Mouse (Mus musculus): ENCODE measurements at regions not wholly inside any gene's neighbourhood (a gene's known extent, or its start where the extent isn't known, plus 50 kb on each side); places are given as distances from the start of the nearest gene placed in this dataset.

DNA sequence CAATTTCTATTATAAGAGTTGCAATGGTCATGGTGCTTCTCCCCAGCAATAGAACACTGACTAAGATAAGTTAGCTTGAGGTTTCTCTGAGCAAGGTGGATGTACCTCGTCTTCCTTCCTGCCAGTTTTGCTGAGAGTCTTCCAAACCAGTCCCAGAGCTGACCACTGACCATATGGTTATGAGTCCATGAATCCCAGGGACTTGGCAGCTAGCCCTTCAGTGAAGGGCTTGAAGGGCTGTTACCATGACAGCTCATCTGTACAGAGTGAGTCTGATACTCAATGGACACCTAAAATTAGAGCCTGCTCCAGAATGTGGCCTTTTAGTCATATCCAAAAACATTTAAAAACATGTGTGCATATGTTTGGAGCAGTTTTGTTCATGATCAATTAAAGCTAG, 297.5 kb upstream of the Thsd7b start:
- H3K4me2 ChIP-seq (replicated peaks; ENCODE audit: low read depth, low read length, severe bottlenecking), result no peak overlapping the region
- no peaks in the 10 kb centered on the region for H3K9me3 ChIP-seq (ENCODE audit: control insufficient read depth, low read length)
- no peaks in the 10 kb centered on the region for H3K27me3 ChIP-seq (ENCODE audit: control insufficient read depth, insufficient read depth, low read length)
- H3K9ac ChIP-seq (ENCODE audit: low read depth, low read length, severe bottlenecking), result no peak overlapping the region
- H3K4me3 ChIP-seq (replicated peaks; ENCODE audit: low read length), result no peak overlapping the region
- H3K36me3 ChIP-seq (ENCODE audit: control insufficient read depth, insufficient read depth, low read length), result no peaks in the 10 kb centered on the region
- no peak for DNase-seq (ENCODE audit: low spot score)
- 71% methylated on average over 1 of the region's 1 CpGs for WGBS
- no peak for ATAC-seq (ENCODE audit: low FRiP score, low read depth)
- H3K4me1 ChIP-seq (ENCODE audit: control insufficient read depth, insufficient read depth, low read length), result no peaks in the 10 kb centered on the region
- no peak for TF ChIP-seq POLR2A (IDR thresholded peaks at IDR 0.05; ENCODE audit: borderline replicate concordance, extremely low read depth, insufficient read depth, insufficient read length)
- no peak overlapping the region for H3K27ac ChIP-seq (replicated peaks; ENCODE audit: low read depth, low read length)

DNA sequence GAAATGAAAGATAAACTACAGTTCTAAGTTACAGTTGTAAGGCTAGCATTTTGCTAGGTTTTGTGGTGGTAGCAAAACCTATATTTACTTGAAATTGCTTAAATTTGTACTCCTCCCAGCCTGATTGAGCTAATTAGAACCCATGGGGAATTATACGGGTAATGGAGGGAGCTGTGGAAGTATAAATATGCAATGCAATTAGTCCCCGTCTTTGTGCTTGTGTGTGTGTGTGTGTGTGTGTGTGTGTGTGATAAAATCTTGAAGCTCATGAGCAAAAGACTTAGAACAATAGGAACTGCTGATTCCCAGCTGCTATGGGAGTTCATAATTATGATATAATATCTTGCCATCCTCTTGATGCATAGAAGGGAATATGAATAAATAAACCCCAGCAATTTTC, 321.7 kb upstream of the Thsd7b start:
- no peaks in the 10 kb centered on the region for H3K4me1 ChIP-seq (ENCODE audit: control insufficient read depth, insufficient read depth, low read length)
- DNase-seq (ENCODE audit: low spot score), result no peak
- no peak overlapping the region for H3K4me3 ChIP-seq (replicated peaks; ENCODE audit: low read length)
- no peaks in the 10 kb centered on the region for H3K9me3 ChIP-seq (ENCODE audit: control insufficient read depth, low read length)
- ATAC-seq (ENCODE audit: low FRiP score, low read depth), result no peak
- no peak overlapping the region for H3K4me2 ChIP-seq (replicated peaks; ENCODE audit: low read depth, low read length, severe bottlenecking)
- H3K9ac ChIP-seq (ENCODE audit: low read depth, low read length, severe bottlenecking), result no peak overlapping the region
- TF ChIP-seq POLR2A (IDR thresholded peaks at IDR 0.05; ENCODE audit: borderline replicate concordance, extremely low read depth, insufficient read depth, insufficient read length), result no peak
- H3K27ac ChIP-seq (replicated peaks; ENCODE audit: low read depth, low read length), result no peak overlapping the region
- 67% methylated on average over 2 of the region's 2 CpGs for WGBS
- no peaks in the 10 kb centered on the region for H3K36me3 ChIP-seq (ENCODE audit: control insufficient read depth, insufficient read depth, low read length)
- H3K27me3 ChIP-seq (ENCODE audit: control insufficient read depth, insufficient read depth, low read length), result no peaks in the 10 kb centered on the region

DNA sequence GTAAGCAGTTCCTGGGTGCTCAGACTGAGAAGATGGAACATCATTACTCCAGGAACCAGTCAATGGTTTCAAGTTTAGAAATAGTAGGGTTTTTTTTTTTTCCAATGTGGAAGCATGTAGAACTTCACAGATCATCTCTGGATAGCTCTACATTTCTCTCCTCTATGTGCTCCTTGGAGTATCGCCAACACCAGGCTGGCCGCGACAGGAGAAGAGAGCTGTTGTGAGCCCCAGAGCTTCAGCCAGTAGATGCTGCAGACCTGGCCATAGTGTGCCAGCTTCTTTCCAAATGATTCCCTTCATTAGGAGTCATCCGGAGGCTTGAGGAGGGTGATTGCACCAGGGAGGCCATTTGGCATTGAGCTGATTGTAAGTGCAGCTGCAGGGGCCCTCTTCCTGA, 322.6 kb upstream of the Thsd7b start:
- 68% methylated on average over 4 of the region's 4 CpGs for WGBS
- no peak for ATAC-seq (ENCODE audit: low FRiP score, low read depth)
- Histone ChIP-seq H3K9me3 (ENCODE audit: control insufficient read depth, low read length) (no peaks in the 10 kb centered on the region), H3K4me2 (replicated peaks; ENCODE audit: low read depth, low read length, severe bottlenecking) (no peak overlapping the region), H3K9ac (ENCODE audit: low read depth, low read length, severe bottlenecking) (no peak overlapping the region), H3K4me1 (ENCODE audit: control insufficient read depth, insufficient read depth, low read length) (no peaks in the 10 kb centered on the region), H3K36me3 (ENCODE audit: control insufficient read depth, insufficient read depth, low read length) (no peaks in the 10 kb centered on the region), H3K27ac (replicated peaks; ENCODE audit: low read depth, low read length) (no peak overlapping the region), H3K27me3 (ENCODE audit: control insufficient read depth, insufficient read depth, low read length) (no peaks in the 10 kb centered on the region), H3K4me3 (replicated peaks; ENCODE audit: low read length) (no peak overlapping the region)
- TF ChIP-seq POLR2A (IDR thresholded peaks at IDR 0.05; ENCODE audit: borderline replicate concordance, extremely low read depth, insufficient read depth, insufficient read length), result no peak
- DNase-seq (ENCODE audit: low spot score), result no peak

DNA sequence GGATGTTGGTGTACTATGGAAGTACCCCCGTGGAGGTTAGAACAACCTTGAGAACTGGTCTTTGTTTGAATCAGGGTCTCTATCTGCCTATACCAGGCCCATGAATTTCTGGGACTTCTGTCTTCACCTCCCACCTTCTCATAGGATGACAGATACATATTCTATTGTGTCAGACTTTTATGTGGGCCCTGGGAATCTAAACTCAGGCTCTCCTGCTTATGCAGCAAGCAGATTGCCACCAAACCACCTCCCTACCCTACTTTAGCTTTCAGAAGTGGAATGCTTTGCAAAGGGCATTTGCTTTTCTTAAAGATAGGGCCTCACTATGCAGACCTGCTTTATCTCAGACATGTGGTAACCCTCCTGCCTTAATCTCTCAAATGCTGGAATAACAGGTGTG, 322.7 kb upstream of the Cxcr4 start:
- Histone ChIP-seq H3K27ac (replicated peaks; ENCODE audit: low read depth, low read length) (no peak overlapping the region), H3K9ac (ENCODE audit: low read depth, low read length, severe bottlenecking) (no peak overlapping the region), H3K9me3 (ENCODE audit: control insufficient read depth, low read length) (no peaks in the 10 kb centered on the region), H3K27me3 (ENCODE audit: control insufficient read depth, insufficient read depth, low read length) (no peaks in the 10 kb centered on the region), H3K4me2 (replicated peaks; ENCODE audit: low read depth, low read length, severe bottlenecking) (no peak overlapping the region), H3K36me3 (ENCODE audit: control insufficient read depth, insufficient read depth, low read length) (no peaks in the 10 kb centered on the region), H3K4me1 (ENCODE audit: control insufficient read depth, insufficient read depth, low read length) (no peaks in the 10 kb centered on the region), H3K4me3 (replicated peaks; ENCODE audit: low read length) (no peak overlapping the region)
- ATAC-seq (ENCODE audit: low FRiP score, low read depth) (no peak), DNase-seq (ENCODE audit: low spot score) (no peak)
- 82% methylated on average over 1 of the region's 1 CpGs for WGBS
- TF ChIP-seq POLR2A (IDR thresholded peaks at IDR 0.05; ENCODE audit: borderline replicate concordance, extremely low read depth, insufficient read depth, insufficient read length), result no peak

DNA sequence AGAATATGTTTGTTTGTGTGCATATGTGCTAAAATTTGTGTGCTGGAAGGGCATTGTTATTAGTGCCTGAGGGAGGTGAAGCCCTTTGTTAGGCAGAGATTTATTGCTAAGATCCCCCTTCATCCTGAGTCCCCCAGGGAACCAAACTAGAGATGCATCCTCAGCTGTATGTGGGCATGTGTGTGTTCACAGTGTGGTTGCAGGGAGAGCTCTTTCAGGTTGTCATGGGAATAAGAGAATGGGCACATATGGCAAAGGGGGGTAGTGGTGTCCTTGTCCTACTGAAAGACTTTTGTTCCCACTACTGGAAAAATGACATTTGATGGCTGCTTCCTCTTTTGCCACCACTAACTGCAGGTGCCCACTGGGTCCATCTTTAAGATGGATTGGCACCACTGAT, 320.4 kb upstream of the Cxcr4 start:
- DNase-seq (ENCODE audit: low spot score) (no peak), ATAC-seq (ENCODE audit: low FRiP score, low read depth) (no peak)
- TF ChIP-seq POLR2A (IDR thresholded peaks at IDR 0.05; ENCODE audit: borderline replicate concordance, extremely low read depth, insufficient read depth, insufficient read length), result no peak
- no peak overlapping the region for H3K9ac ChIP-seq (ENCODE audit: low read depth, low read length, severe bottlenecking)
- H3K4me3 ChIP-seq (replicated peaks; ENCODE audit: low read length), result no peak overlapping the region
- H3K36me3 ChIP-seq (ENCODE audit: control insufficient read depth, insufficient read depth, low read length), result no peaks in the 10 kb centered on the region
- no peak overlapping the region for H3K4me2 ChIP-seq (replicated peaks; ENCODE audit: low read depth, low read length, severe bottlenecking)
- no peaks in the 10 kb centered on the region for H3K4me1 ChIP-seq (ENCODE audit: control insufficient read depth, insufficient read depth, low read length)
- H3K27ac ChIP-seq (replicated peaks; ENCODE audit: low read depth, low read length), result no peak overlapping the region
- no peaks in the 10 kb centered on the region for H3K27me3 ChIP-seq (ENCODE audit: control insufficient read depth, insufficient read depth, low read length)
- no peaks in the 10 kb centered on the region for H3K9me3 ChIP-seq (ENCODE audit: control insufficient read depth, low read length)

DNA sequence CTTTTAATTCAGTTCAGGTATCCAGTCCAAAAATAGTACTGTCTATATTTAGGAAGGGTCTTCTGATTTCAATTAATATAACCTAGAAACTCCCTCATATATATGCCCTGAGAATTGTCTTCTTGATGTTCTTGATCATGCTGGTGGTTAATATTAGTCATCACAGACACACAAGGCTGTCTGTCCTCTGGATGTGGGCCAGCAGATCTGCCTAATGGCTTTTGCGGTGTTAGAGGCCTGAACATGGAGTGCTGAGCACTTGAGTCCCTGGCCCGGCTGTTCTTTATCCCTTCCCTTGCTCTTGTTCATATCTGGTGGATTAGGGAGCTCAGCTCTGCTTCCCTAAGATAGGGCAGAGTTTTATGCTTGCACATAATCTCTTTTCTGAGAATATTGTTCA, 315.5 kb upstream of the Cxcr4 start:
- no peaks in the 10 kb centered on the region for H3K36me3 ChIP-seq (ENCODE audit: control insufficient read depth, insufficient read depth, low read length)
- H3K4me1 ChIP-seq (ENCODE audit: control insufficient read depth, insufficient read depth, low read length), result no peaks in the 10 kb centered on the region
- TF ChIP-seq POLR2A (IDR thresholded peaks at IDR 0.05; ENCODE audit: borderline replicate concordance, extremely low read depth, insufficient read depth, insufficient read length), result no peak
- no peak overlapping the region for H3K4me2 ChIP-seq (replicated peaks; ENCODE audit: low read depth, low read length, severe bottlenecking)
- WGBS, result 84% methylated on average over 2 of the region's 2 CpGs
- ATAC-seq (ENCODE audit: low FRiP score, low read depth) (no peak), DNase-seq (ENCODE audit: low spot score) (no peak)
- H3K27me3 ChIP-seq (ENCODE audit: control insufficient read depth, insufficient read depth, low read length), result no peaks in the 10 kb centered on the region
- no peak overlapping the region for H3K9ac ChIP-seq (ENCODE audit: low read depth, low read length, severe bottlenecking)
- no peaks in the 10 kb centered on the region for H3K9me3 ChIP-seq (ENCODE audit: control insufficient read depth, low read length)
- H3K4me3 ChIP-seq (replicated peaks; ENCODE audit: low read length), result no peak overlapping the region
- no peak overlapping the region for H3K27ac ChIP-seq (replicated peaks; ENCODE audit: low read depth, low read length)

All from limb, embryonic 14.5 days (tissue).